Mouse (Mus musculus) CH12.LX (cell line): ENCODE measurements around the gene Hsf4. TPM values are rescaled to one million over a fixed set of nuclear protein-coding genes. Genes with fewer than 3 reads are reported as not detected.
A peak's percentile ranks its signal among the peaks of the same experiment; 100 is the strongest.

ENCODE experiments used
- DNase-seq: peaks from one replicate; pipeline ENCODE4 v3.0.0-alpha.2; 2013; ENCODE audit errors: extremely low read depth
- H3K27ac ChIP-seq: 2 replicates; pipeline ENCODE4 v1.5.1; 2012; ENCODE audit warnings: low read depth, mild to moderate bottlenecking, control low read depth, moderate library complexity; ENCODE audit not compliant: insufficient read depth
- H3K27me3 ChIP-seq: replicated peaks from 2 replicates; pipeline ENCODE3; 2012; ENCODE audit warnings: inconsistent platforms
- H3K36me3 ChIP-seq, 2 experiments: replicated peaks in 1 of 2; 2 replicates each; pipeline versions ENCODE3 to v1.6.1; 2012; ENCODE audit warnings: inconsistent platforms in 1 of 2, low read length in 1 of 2, mild to moderate bottlenecking in 1 of 2, mixed read lengths in 1 of 2, moderate library complexity in 1 of 2; ENCODE audit not compliant: control insufficient read depth in 1 of 2, insufficient read depth in 1 of 2
- H3K4me1 ChIP-seq, 2 experiments: 2 replicates each; pipeline ENCODE4 v1.6.1; 2012; ENCODE audit warnings: inconsistent platforms in 1 of 2, moderate library complexity in 1 of 2; ENCODE audit not compliant: insufficient read depth in 2 of 2, control insufficient read depth in 1 of 2
- H3K4me2 ChIP-seq: 2 replicates; pipeline ENCODE4 v1.6.1; 2012; ENCODE audit warnings: low read depth, mild to moderate bottlenecking, control low read depth; ENCODE audit not compliant: poor library complexity, insufficient read depth, severe bottlenecking
- H3K4me3 ChIP-seq, 3 experiments: fragments of 150-350 bp in 1 of 3; sonication (generic) in 1 of 3; replicated peaks in 1 of 3; 2 replicates each; pipeline versions ENCODE3 to v1.5.1; 2011 to 2012; ENCODE audit warnings: low read depth in 2 of 3, low read length in 2 of 3, mild to moderate bottlenecking in 2 of 3, moderate library complexity in 2 of 3, control low read depth in 1 of 3, improper control_type of control experiment in 1 of 3, inconsistent platforms in 1 of 3, mixed read lengths in 1 of 3; ENCODE audit not compliant: poor library complexity in 1 of 3
- H3K79me2 ChIP-seq: replicated peaks from 2 replicates; pipeline ENCODE4 v1.6.1; 2012; ENCODE audit warnings: mild to moderate bottlenecking, moderate library complexity; ENCODE audit not compliant: control insufficient read depth, poor library complexity, insufficient read depth, severe bottlenecking; ENCODE audit errors: extremely low read depth
- H3K9ac ChIP-seq: 2 replicates; pipeline ENCODE4 v1.6.1; 2012; ENCODE audit warnings: low read depth, mild to moderate bottlenecking, control low read depth, moderate library complexity; ENCODE audit not compliant: insufficient read depth
- H3K9me3 ChIP-seq: replicated peaks from 2 replicates; pipeline ENCODE3; 2012; ENCODE audit warnings: low read length, inconsistent platforms, mixed read lengths
- BHLHE40 ChIP-seq: IDR thresholded peaks from 2 replicates; pipeline ENCODE4 v1.6.1; 2011; ENCODE audit warnings: mild to moderate bottlenecking, low read depth, low read length, improper control_type of control experiment
- ELF1 ChIP-seq: IDR thresholded peaks from 2 replicates; pipeline ENCODE4 v1.6.1; 2014; ENCODE audit warnings: low read depth, mild to moderate bottlenecking, inconsistent platforms, low read length, improper control_type of control experiment
- IRF4 ChIP-seq: IDR thresholded peaks from 2 replicates; pipeline ENCODE4 v1.6.1; 2014; ENCODE audit warnings: low read depth, mild to moderate bottlenecking, inconsistent platforms, low read length, improper control_type of control experiment
- NELFE ChIP-seq: IDR thresholded peaks from 2 replicates; pipeline ENCODE4 v1.6.1; 2011; ENCODE audit warnings: low read depth, low read length, improper control_type of control experiment
- POLR2A ChIP-seq: IDR thresholded peaks from 2 replicates; pipeline ENCODE4 v1.6.1; 2011; ENCODE audit warnings: low read depth, mild to moderate bottlenecking, improper control_type of control experiment, low read length
- RCOR1 ChIP-seq: conservative IDR thresholded peaks from 2 replicates; pipeline ENCODE4 v1.6.1; 2012; ENCODE audit warnings: low read depth, mild to moderate bottlenecking, inconsistent platforms, low read length, improper control_type of control experiment
- UBTF ChIP-seq: IDR thresholded peaks from 2 replicates; pipeline ENCODE4 v1.6.1; 2012; ENCODE audit warnings: low read depth, mild to moderate bottlenecking, inconsistent platforms, low read length, improper control_type of control experiment, moderate library complexity
- USF2 ChIP-seq: conservative IDR thresholded peaks from 2 replicates; pipeline ENCODE4 v1.6.1; 2011; ENCODE audit warnings: low read depth, low read length, improper control_type of control experiment
- dilution Hi-C: fragments of 300-500 bp; cut with MboI; formaldehyde crosslinking; loops from 2 replicates; pipeline ENCODE4 v1.14.3; 2020; ENCODE audit warnings: low sequenced_read_pairs; ENCODE audit not compliant: extremely low pct_unique_long_range_greater_than_20kb, extremely low pct_ligation_motif_present
- in situ Hi-C: fragments of 300-500 bp; cut with MboI; formaldehyde crosslinking; loops from 3 replicates; pipeline ENCODE4 v1.14.3; 2019; ENCODE audit warnings: low sequenced_read_pairs, low pct_ligation_motif_present, low pct_unique_long_range_greater_than_20kb, mixed read lengths
- polyA plus RNA-seq: library from polyadenylated mRNA; unstranded; fragments of >175 nt; gene quantifications from 2 replicates; pipeline ENCODE4 v1.2.1, GENCODE M21; 2012; ENCODE audit warnings: low read depth; ENCODE audit not compliant: insufficient read length
- total RNA-seq, 2 experiments: library from RNA; depleted of rRNA; stranded (reverse); fragments of 300-350 nt in 1 of 2; fragments of >200 nt in 1 of 2; gene quantifications; 2 replicates each; pipeline ENCODE4 v1.2.3; 2012 to 2014

The Hsf4 gene
- total and polyA plus RNA-seq, 3 experiments = 0.08 TPM; not detected in 2

- no peak for TF ChIP-seq ELF1
- TF ChIP-seq POLR2A = peak; percentile 27; the same call in 1 of the 2 replicates
- Histone ChIP-seq H3K27ac (peak within 1 kb of the TSS; percentile 61; the same call in 1 of the 2 replicates), H3K4me1 (peaks cover 4 to 54% of the 10 kb centered on the region in 2 experiments), H3K4me3 (peak within 1 kb of the TSS in 1 of 3 experiments; percentile 18), H3K27me3 (no peaks in the 10 kb centered on the region), H3K36me3 (peaks cover 89 to 97% of the 10 kb centered on the region in 2 experiments), H3K9me3 (no peaks in the 10 kb centered on the region), H3K9ac (no peak within 1 kb of the TSS), H3K4me2 (no peak within 1 kb of the TSS), H3K79me2 (peaks cover 1% of the 10 kb centered on the region; the same call in 1 of the 2 replicates)
- no peak for DNase-seq
- dilution Hi-C loops = no loop called here
- in situ Hi-C loops = no loop called here
Measured at GRCm38 (mm10) chr8:105305211-105306145, 35.9 kb downstream of the Hsf4 start, which contains the start of gene Elmo3. Gene Elmo3 (plus strand): TSS chr8:105305601.

DNA sequence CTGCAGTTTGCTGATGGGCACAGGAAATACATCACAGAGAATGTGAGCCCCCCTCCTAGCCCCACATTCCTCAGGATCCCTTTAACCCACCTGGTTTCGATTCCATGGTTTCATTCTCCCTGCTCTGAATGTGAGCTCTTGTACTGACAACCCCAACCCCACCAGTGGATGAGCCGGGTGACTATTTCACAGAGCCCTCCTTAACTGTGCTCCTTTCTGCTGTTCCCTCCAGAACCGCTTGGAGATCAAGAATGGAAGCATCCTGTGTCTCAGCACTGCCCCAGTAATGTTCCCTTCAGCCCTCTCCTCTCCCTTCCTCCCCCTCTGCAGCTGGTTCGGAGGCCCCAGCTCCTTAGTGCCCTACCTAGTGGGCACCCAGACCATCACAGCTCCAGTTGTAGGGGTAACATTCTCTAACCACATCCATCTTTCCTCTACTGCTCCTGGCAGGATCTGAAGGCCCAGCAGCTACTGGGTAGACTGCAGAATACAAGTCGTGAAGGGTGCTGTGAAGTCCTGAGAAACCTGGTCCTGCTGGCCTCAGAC, 36.6 kb downstream of the Hsf4 start:
- no peaks in the 10 kb centered on the region for H3K27me3 ChIP-seq
- in situ Hi-C loops = no loop called here
- dilution Hi-C loops = no loop called here
- peaks cover 3 to 48% of the 10 kb centered on the region in 2 experiments for H3K4me1 ChIP-seq
- H3K4me2 ChIP-seq = no peak overlapping the region
- H3K27ac ChIP-seq = no peak overlapping the region
- H3K36me3 ChIP-seq = peaks cover 87 to 95% of the 10 kb centered on the region in 2 experiments
- no peak overlapping the region for H3K9ac ChIP-seq
- peaks cover 1% of the 10 kb centered on the region for H3K9me3 ChIP-seq
- TF ChIP-seq IRF4 (no peak), UBTF (no peak), ELF1 (no peak), NELFE (no peak), BHLHE40 (no peak), USF2 (no peak)
- no peaks in the 10 kb centered on the region for H3K79me2 ChIP-seq
- H3K4me3 ChIP-seq = no peak overlapping the region
- no peak for DNase-seq

DNA sequence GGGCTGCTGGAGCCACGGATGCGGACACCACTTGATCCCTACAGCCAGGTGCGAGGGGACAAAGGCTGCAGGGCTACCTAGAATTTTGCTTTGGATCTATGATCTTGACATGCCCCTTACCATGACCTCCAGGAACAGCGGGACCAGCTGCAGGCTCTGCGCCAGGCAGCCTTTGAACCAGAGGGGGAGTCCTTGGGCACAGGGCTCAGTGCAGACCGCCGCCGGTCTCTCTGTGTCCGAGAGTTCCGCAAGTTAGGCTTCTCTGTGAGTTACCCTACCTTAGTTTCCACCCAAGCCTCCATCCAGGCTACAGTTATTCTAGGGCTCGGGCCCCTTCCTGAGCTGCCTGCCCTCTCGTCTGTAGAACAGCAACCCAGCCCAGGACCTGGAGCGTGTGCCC, 38.1 kb downstream of the Hsf4 start:
- peaks cover 88 to 97% of the 10 kb centered on the region in 2 experiments for H3K36me3 ChIP-seq
- H3K9ac ChIP-seq = no peak overlapping the region
- dilution Hi-C loops (no loop called here), in situ Hi-C loops (no loop called here)
- no peak for DNase-seq
- peaks cover 2% of the 10 kb centered on the region for H3K9me3 ChIP-seq
- no peak overlapping the region for H3K4me3 ChIP-seq
- no peak overlapping the region for H3K27ac ChIP-seq
- H3K4me2 ChIP-seq = no peak overlapping the region
- H3K27me3 ChIP-seq = no peaks in the 10 kb centered on the region
- TF ChIP-seq RCOR1 = no peak
- no peak for TF ChIP-seq ELF1
- peaks cover 3 to 38% of the 10 kb centered on the region in 2 experiments for H3K4me1 ChIP-seq
- H3K79me2 ChIP-seq = no peaks in the 10 kb centered on the region
